Mouse (Mus musculus) erythroid progenitor cell, adult 5-6 weeks (primary cell): ENCODE data around the gene Phlda2. TPM values are rescaled to one million over a fixed set of nuclear protein-coding genes. Genes with fewer than 3 reads are reported as not detected.
"Not testable (repeated sequence)": the region's sequence is repeated elsewhere in the genome, so short reads cannot be mapped to it uniquely, and the experiment has no call there.

Experiments
- ATAC-seq: replicated peaks from 2 replicates; pipeline ENCODE4 v1.8.0; 2016; ENCODE audit warnings: moderate number of reproducible peaks, mild to moderate bottlenecking, moderate TSS enrichment, inconsistent platforms; ENCODE audit not compliant: poor library complexity, low FRiP score, severe bottlenecking
- total RNA-seq, 2 experiments: library from RNA; stranded (forward) in 1 of 2; stranded (reverse) in 1 of 2; fragments of 150-400 nt in 1 of 2; fragments of 186-747, 209-891 nt in 1 of 2; gene quantifications; 2 replicates each; pipeline versions ENCODE4 v1.2.3 to v1.2.4; 2015 to 2017; ENCODE audit warnings: low replicate concordance in 2 of 2

Phlda2 gene
- not detected in 2 replicates for total RNA-seq (2015; ENCODE audit: low replicate concordance)
- not detected in 2 replicates for total RNA-seq (2017; ENCODE audit: low replicate concordance)

DNA sequence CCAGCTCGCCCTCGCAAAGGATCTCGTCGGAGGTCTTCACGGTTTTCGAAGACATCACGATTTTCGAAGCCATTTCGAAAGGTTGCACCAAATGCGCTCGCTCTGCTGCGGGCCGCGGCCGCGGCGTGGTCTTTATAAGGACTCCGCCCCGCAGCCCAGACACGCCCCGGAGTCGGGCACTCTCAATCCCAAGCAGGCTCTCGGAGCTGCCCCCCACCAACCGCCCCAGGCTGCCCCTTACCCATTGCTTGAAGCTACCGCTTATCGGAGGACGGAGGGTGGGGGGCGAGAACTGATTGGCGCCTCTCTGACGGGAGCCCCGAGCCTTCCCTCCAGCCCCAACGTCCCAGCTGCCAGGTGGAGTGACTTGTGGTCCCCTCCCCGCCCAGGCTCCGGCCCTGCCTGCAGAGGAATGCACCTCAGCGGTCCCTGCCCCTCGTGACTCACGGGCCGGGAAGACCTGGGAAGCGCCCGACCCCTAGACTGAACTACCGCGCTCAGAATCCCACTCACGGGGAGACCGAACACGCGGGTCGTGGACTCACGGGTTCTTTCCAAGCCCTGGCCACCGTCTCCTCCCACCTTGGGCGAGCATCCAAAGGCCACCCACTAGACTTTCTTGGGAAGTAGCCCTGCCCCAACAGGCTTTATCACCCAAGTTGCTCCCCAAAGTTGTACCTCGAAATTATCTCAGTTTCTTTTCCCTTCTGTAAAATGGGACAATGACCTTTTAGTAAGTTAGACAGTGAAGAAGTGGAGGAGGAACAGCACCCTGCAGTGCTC is at the start of gene Phlda2:
Phlda2 (minus strand) TSS at position 733 of the 783 bp plus-strand sequence.
- ATAC-seq = no peak

DNA sequence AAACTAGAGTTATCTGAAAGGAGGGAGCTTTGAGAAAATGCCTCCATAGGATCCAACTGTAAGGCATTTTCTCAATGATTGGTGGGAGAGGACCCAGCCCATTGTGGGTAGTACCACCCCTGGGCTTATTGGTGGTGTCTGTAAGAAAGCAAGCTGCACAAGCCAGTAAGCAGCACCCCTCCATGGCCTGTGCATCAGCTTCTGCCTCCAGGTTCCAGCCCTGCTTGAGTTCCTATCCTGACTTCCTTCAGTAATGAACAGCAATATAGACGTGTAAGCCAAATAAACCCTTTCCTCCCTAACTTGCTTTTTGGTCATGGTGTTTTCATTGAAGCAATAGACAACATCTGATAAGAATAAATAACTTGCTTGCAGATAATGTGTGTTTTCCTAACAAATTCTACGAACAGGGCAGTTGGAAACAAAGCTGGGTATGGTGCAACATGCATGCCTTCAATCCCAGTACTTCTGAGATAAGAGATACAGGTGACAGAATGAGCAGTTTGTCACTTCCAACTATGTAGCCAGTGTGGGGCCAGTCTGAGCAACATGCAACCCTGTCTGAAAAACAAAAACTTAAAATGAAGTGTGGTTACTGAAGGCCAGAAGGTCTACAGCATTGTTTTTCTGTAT is 46.8 kb upstream of the Phlda2 start:
- ATAC-seq = no peak

DNA sequence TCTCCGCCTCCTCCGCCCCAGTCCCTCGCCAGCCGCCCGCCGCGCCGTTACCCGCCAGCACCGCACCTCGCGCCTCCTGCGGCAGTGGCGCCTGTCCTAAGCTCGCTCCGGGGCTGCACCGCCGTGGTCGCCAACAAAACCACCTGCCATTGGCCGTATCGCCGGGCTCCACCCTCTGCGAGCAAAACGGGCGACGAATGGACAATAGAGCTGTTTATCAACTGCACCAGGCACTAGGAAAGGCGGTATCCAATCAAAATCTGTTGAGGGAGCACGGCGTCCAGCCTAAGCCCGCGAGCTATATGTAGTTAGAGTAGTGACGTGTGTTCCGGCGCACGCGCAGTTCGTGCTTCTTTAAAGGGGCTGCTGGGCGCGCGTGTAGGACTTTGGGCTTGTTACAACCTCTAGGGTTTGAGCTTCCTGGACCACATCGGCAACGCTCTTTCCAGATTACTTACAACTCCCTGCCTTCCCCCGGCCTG is 46.1 kb upstream of the Phlda2 start, which contains the start of gene Nap1l4:
Nap1l4 (minus strand) TSS at position 131 of the 482 bp plus-strand sequence.
- ATAC-seq = peak; percentile 93

DNA sequence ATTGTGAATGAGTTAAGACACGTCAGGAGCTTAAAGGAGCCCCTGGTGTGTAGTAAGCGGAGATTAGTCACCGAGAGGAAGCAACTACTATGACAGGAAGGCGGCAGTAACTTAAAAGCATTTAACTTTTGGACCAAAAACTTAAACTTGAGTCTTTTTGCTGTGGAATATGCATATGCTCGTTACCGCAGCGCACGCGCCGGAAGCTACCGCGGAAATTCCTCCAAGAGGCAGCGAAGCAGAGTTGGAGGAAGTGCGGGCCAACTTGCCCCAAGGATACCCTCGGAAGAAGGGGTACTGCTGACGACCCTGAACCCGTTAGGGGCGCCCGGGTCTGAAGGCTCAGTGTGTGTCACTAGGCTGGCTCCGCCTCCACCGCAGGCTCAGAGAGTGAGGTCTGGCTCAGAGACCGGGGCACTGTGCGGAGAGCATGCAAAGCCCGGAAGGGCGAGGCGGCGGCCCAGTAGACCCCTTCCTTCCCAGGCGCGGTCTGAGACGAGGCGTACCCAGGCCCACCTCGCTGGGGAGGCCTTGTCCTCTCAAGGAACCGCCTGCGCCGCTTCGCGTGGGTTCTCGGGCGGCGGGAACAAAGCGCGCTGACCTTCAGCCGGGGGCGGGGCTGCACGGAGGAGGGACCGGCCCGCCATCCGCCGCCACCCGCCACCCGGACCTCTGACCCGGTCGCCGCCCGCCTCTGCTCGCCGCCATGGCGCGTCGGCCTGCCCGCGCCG is 45.4 kb upstream of the Phlda2 start:
- ATAC-seq = peak; percentile 64

DNA sequence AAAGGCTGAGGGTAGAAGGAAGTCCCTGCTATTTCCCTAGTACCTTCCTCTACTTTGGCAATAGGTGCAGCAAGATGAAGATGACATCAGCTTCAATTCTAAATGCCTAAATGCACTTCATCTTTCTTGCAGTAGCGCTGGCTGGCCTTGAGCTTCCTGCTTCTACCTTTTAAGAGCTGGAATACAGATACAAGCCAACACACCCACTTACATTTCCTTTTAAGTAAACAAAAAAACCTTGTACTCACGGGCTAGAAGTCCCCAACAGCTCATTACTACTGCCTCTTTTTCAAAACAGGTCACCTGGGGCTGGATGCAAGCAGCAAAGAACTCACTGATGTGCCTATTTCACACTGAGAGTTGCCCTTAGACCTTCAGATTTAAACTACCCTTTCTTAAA is 43.6 kb upstream of the Phlda2 start:
- no peak for ATAC-seq

DNA sequence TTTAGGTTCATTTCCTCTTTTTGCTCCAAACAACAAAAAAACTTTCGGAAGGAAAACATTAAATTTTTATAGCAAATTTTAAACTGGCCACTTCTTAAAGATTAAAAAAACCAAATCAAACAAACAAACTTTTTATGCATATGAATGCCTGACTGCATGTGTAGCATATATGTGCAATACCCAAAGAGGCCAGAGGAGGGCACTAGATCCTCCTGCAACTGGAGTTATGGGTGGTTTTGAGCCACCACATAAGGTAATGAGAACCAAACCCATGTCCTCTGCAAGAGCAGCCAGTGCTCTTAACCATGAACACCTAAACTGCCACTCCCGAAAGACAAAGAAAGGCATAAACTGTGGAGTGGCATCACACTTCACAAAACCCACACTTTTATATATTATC is 41.4 kb upstream of the Phlda2 start:
- no peak for ATAC-seq

DNA sequence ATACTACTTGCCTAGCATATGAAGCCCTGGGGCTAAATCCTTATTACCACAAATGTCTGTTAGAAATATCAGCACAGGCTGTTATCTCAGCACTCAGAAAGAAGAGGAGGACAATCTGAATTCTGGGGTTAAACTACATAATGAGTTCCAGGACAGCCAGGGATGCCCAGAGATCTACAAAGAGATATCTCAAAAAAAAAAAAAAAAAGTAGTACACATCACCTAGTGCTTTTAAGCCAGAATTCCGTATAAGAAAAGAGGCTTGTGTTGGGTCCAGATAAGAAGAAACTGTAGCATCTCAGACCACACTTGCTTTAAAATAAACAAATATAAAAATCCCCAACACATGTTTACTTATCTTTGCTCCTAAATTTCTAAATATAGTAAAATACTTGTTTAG is 35.7 kb upstream of the Phlda2 start:
- no peak for ATAC-seq

DNA sequence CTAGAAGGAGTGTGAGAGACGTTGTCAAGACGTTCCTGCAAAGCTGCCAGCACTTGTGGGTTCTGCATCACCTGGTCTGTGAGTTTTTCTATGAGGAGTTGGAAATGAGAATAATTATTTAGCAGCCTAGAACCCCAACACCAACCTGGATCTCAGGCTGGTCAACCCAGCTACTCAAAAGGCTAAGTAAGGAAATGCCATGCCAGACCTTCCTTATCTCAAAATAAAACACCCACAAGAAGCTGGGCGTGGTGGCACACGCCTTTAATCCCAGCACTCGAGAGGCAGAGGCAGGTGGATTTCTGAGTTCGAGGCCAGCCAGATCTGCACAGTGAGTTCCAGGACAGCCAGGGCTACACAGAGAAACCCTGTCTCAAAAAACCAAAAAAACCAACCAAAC is 35.3 kb upstream of the Phlda2 start:
- not testable (repeated sequence) for ATAC-seq

DNA sequence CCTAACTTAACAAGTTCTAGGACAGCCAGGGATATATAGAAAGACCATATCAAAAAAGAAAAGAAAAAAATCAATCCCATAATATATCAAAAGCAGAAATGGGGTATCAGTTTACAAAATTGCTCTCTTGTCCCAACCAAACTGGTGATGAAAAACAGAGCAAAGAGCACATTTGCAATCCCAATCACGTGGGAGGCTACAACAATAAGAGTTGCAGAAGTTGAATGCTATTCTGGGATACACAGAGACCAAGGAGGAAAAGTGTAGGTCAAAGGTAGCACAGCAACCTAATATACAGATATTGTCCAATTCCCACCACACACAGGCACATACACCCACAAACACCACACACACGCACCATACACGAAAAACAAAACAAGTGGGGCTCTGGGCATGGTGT is 33.3 kb upstream of the Phlda2 start:
- ATAC-seq = no peak

DNA sequence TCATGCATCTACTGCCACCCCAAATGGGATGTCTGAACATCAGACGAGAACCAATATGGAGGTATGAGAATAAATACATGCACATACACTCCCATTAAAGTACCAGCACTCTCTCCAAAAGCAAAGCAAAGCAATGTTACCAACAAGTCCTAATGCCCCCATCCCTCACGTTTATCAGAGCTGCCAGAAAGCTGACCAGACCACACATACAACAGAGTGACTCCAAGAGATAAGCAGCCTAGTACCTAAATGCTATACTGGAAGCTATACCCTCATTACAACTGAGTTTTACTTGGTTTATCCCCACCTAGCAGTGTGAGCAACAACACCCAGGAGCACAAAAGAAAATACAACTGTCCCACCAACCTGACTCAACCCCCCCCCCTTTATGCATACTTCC is 30.3 kb upstream of the Phlda2 start:
- ATAC-seq = peak; percentile 91

DNA sequence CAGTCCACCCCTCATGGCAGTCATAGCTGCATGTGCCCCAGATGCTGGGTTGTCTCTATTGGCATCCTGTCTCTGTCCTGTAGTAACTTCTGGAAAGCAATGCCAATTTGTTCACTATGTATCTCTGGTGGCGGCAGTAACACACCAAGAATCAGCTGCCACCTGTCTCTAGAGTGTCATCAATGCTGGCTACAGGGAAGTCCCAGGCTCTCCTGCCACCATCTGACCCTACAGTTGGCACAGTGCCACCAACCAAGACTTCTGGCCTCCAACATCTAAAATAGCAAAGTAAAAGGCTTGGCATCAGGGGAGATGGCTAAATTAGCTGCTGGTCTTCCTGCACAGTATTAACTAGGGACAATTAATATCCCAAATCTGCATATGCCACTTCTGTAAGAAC is 29.5 kb upstream of the Phlda2 start:
- ATAC-seq = no peak

DNA sequence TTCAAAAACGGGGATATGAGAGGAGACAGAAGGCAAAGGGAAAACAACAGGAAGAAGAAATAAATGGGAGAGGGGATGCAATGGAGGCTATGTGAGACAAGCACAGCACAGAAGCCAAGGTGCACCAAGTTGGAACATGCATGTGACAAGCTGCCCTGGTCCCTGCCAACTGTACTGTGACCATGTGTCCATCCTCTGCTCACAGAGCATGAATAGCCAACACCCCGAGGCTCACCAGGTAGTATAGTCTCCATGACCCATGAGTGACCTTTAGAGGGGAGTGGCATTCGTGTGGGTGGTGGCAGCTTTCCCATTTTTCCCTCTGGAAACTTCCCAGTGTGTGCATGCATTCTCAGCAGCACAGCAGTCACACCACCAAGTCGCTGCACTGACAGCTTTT is 16.4 kb upstream of the Phlda2 start:
- no peak for ATAC-seq

DNA sequence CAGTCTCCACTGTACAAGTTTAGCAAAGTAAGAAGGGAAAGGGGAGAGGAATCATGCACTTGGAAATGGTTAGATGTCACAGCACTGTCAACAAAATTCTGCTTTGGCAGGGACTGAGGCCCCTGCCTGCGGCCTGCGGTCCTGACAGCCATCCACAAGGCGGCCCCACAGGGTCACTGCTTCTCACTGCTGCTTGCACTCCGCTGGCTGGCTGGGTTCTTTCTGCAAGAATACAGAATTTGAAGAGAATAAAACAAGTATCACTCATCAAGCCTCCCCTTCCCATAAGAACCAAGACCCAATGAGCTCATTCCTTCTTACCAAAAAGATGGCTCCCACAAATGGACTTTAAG is 11.4 kb upstream of the Phlda2 start:
- no peak for ATAC-seq

DNA sequence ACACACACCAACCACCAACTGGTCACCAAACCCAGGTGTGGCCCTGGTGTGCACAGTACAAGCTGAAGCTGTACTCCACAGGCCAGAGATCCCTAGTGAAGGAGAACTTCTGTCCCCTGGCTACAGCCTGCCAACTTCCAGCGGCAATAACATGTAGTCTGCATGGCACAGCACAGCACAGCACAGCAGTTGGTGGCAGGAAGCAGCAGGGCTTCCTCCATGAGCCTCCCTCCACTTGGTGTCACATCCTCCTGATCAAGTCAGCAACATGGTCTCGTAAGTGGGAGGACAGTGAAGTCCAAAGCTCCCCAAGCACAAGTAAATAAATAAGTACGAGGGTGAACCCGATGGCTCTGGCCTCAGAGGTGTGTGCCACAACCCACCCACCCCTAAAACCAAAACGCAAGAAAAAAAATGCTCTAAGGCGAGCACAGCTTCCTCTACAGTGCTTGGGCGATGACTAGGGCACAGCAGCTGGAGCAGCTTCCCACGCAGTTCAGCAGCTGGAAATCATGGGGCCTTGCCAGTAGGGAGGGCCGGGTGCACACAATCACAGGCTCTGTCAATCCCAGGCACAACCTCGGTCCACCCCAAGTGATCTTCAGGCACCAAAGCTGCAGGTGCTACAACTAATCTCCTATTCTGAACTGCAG is 10.9 kb upstream of the Phlda2 start:
- ATAC-seq = no peak

DNA sequence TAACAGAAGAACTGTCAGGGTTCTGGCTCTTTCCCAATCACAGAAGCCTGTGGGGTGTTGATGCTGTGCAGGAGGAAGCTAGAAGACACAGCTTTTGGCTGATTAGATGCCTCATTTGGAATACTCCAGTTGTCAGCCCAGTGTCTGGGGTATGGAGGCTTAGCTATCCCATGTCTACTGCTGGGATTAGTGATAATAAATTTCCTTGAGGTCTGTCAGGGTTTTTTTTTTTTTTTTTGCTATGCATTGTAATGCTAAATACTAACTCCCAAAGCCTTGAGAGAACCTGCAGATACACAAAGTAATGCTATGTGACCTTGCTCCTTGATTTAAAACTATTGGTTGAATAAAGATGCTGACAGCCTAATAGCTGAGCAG is 8.4 kb upstream of the Phlda2 start:
- no peak for ATAC-seq

DNA sequence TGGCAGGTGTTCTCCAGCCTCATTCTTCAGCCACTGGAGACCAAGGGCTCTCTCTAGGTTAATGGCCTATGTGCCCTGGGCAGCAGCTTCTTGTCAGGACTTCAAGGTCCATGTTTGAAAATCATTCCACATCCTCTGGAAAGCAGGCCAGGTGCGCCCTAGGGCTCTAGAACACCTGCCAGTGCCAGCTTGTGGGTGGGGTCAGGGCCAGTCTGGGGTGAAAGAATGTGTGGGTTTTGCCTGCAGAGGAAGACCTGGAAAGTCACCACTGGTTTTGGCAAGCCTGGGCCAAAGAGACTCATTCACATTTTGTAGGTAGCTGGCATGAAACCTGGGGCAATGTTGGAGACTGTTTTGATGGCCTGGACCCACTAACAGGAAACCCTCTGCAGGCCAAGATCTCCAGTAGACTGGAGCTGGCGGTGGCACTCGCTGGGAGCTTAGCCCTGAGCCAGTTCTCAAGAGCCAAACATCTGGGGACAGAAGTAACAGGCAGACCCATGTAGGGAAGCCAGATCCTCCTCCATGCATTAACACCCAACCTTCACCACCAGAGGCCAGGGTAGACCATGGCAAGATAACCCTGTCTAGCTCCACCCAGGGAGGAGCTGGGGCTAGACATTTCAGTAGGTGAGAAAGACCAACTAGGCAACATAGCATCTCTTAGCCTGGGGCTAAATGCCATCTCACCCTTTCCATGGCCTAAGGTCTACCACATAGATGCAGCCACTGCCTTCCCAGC is 7.8 kb upstream of the Phlda2 start:
- ATAC-seq = peak; percentile 52; the same call in 1 of the 2 replicates

DNA sequence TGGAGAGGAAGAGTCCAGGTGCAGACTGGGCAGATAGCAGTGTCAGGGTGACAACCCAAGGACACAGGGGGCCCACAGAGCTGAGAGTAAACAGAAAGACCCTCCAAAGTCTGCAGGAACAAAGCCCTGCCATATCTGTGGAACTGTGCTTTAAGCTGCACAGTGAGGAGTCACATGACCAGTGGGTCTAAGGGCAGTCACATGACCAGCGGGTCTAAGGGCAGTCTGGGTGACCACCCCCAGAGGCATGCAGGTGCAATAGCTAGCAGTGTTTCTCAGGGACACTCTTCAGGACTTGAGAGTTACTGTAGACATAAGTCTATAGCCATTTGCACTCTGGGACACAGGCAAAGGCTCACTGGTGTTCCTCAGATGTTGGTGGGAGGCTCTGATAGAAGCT is 6.6 kb upstream of the Phlda2 start:
- ATAC-seq = no peak

DNA sequence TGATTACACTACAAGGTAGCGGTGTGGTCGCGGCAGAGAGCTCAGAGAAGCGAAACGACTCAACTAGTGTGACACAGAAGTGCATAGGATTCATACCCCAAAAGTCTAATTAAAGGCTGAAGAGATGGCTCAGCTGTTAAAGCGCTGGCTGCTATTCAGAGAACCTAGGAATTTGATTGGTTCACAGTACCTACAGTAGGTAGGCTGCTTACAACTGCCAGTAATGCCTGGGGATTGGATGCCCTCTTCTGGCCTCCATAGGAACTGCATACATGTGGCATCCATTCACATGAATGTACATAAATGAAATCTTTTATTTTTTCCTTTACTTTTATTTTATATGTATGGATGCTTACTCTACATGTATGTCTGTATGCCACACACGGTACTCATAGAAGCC is 3.7 kb upstream of the Phlda2 start:
- peak; percentile 59; the same call in 1 of the 2 replicates for ATAC-seq

DNA sequence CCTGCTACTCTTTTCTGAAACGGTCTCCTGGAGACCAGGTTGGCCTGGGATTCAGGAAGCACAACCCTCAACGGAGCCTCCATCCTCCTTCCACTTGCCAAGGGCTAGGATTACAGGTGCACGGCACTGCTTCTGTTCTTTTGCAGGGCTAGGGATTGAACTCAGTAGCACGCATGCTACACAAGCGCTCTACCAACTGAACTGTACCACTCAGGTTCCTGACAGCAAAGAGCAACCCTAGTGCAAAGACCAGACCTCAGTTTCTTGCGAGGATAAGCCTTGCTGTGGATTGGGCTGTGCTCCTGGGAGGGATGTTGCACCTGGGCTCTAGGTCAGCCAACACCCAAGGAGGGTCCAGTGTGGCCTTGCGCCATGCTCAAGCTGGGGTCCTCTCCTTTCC is 3.3 kb upstream of the Phlda2 start:
- no peak for ATAC-seq
